ENCODE assay signal across 9 mouse cellular contexts in genomic region chr10:88514495-88514894, GRCm38 (mm10). TPM values are rescaled to one million over a fixed set of nuclear protein-coding genes. Genes with fewer than 3 reads are reported as not detected.
A peak's percentile ranks its signal among the peaks of the same experiment; 100 is the strongest.
DNase-seq lines count a peak whose midpoint lies in the region; ATAC-seq and TF ChIP-seq lines count a peak whose summit lies in the region.
"Had no signal": no experiment of that assay in that cellular context is flagged by ENCODE, and none has a peak within 500 bp of the region (broad histone marks: within the 10 kb centered on the region; RNA-seq: fewer than 3 reads in every experiment).

No protein-coding gene starts in this region.

- H3K9me3 ChIP-seq in heart, embryonic 10.5 days, result no peaks in the 10 kb centered on the region
- H3K9me3 ChIP-seq in ES-E14 (ENCODE audit: control insufficient read depth, insufficient read depth, low read depth, low read length), result no peaks in the 10 kb centered on the region
- no peaks in the 10 kb centered on the region for H3K9me3 ChIP-seq in embryonic facial prominence, embryonic 14.5 days (ENCODE audit: control insufficient read depth, low read length)
- H3K9me3 ChIP-seq: liver, embryonic 15.5 days had no signal

- H3K79me2 ChIP-seq in heart, adult 2 months (replicated peaks; ENCODE audit: control insufficient read depth, insufficient read depth, low read length), result no peaks in the 10 kb centered on the region
- no peaks in the 10 kb centered on the region for H3K79me2 ChIP-seq in liver, adult 2 months (ENCODE audit: control insufficient read depth, insufficient read depth, low read length)

- DNase-seq in heart, adult 2 months, result peak; percentile 65 to 71
- no peak for DNase-seq in heart, embryonic 10.5 days (ENCODE audit: low spot score)
- DNase-seq in ES-E14 (ENCODE audit: low read depth, low spot score), result peak; percentile 58
- peak; percentile 47 for DNase-seq in embryonic facial prominence, embryonic 14.5 days (ENCODE audit: low spot score)
- peak; percentile 78 for DNase-seq in liver, adult 2 months (ENCODE audit: extremely low read depth, low read depth, low spot score)
- DNase-seq in right cerebral cortex, postnatal 25 days, result peak; percentile 47
- no peak for DNase-seq in T-cell, adult 2 months (ENCODE audit: low spot score)

- H3K36me3 ChIP-seq in heart, adult 2 months (ENCODE audit: control insufficient read depth, insufficient read depth, low read length), result no peaks in the 10 kb centered on the region
- H3K36me3 ChIP-seq in heart, embryonic 10.5 days, result no peaks in the 10 kb centered on the region
- H3K36me3 ChIP-seq in ES-E14 (ENCODE audit: control insufficient read depth, insufficient read depth, low read length, poor library complexity, severe bottlenecking), result no peaks in the 10 kb centered on the region
- H3K36me3 ChIP-seq in embryonic facial prominence, embryonic 14.5 days (ENCODE audit: control insufficient read depth, insufficient read depth, low read length), result no peaks in the 10 kb centered on the region
- no peaks in the 10 kb centered on the region for H3K36me3 ChIP-seq in liver, adult 2 months (ENCODE audit: control insufficient read depth, insufficient read depth, low read length)
- H3K36me3 ChIP-seq: liver, embryonic 15.5 days had no signal

- no peak overlapping the region for H3K4me2 ChIP-seq in embryonic facial prominence, embryonic 14.5 days (ENCODE audit: low read depth, low read length)
- H3K4me2 ChIP-seq: liver, embryonic 15.5 days had no signal

- no peak overlapping the region for H3K9ac ChIP-seq in heart, adult 2 months (ENCODE audit: low read depth, low read length)
- H3K9ac ChIP-seq in ES-E14 (ENCODE audit: insufficient read depth, low read depth, low read length, poor library complexity, severe bottlenecking), result no peak overlapping the region
- H3K9ac ChIP-seq in embryonic facial prominence, embryonic 14.5 days (ENCODE audit: low read depth, low read length), result no peak overlapping the region
- H3K9ac ChIP-seq in liver, adult 2 months (ENCODE audit: low read depth, low read length), result no peak overlapping the region
- H3K9ac ChIP-seq: liver, embryonic 15.5 days had no signal

- H3K4me3 ChIP-seq in heart, adult 2 months, result no peak overlapping the region
- H3K4me3 ChIP-seq in heart, embryonic 10.5 days, result no peak overlapping the region
- no peak overlapping the region for H3K4me3 ChIP-seq in ES-E14 (ENCODE audit: insufficient read depth in 1 of 2, low read depth in 1 of 2, low read length in 2 of 2, poor library complexity in 1 of 2, severe bottlenecking in 1 of 2)
- H3K4me3 ChIP-seq in embryonic facial prominence, embryonic 14.5 days (ENCODE audit: low read depth, low read length), result no peak overlapping the region
- H3K4me3 ChIP-seq in liver, adult 2 months (ENCODE audit: insufficient read depth, low read depth, low read length), result no peak overlapping the region
- H3K4me3 ChIP-seq: liver, embryonic 15.5 days had no signal

- no peak for ATAC-seq in embryonic facial prominence, embryonic 14.5 days (ENCODE audit: low read depth)
- peak; percentile 97 for ATAC-seq in hematopoietic stem cell, adult 5-6 weeks (replicated peaks in 1 of 2; ENCODE audit: insufficient read depth in 1 of 2, low FRiP score in 2 of 2, low TSS enrichment in 1 of 2, low read depth in 1 of 2, poor library complexity in 2 of 2, severe bottlenecking in 2 of 2)

- 33% methylated on average over 2 of the region's 2 CpGs for WGBS in heart, adult 2 months
- 57% methylated on average over 2 of the region's 2 CpGs for WGBS in heart, embryonic 10.5 days
- 44% methylated on average over 2 of the region's 2 CpGs for WGBS in embryonic facial prominence, embryonic 14.5 days
- WGBS in liver, adult 2 months, result 26% methylated on average over 2 of the region's 2 CpGs

- TF ChIP-seq POLR2A in heart, adult 2 months (IDR thresholded peaks at IDR 0.05; ENCODE audit: insufficient read depth, low read depth, low read length), result no peak
- TF ChIP-seq POLR2A in liver, adult 2 months (IDR thresholded peaks at IDR 0.05; ENCODE audit: extremely low read depth, insufficient read depth, low read length), result no peak

- no peaks in the 10 kb centered on the region for H3K27me3 ChIP-seq in heart, adult 2 months (ENCODE audit: control insufficient read depth, insufficient read depth, low read length)
- no peaks in the 10 kb centered on the region for H3K27me3 ChIP-seq in heart, embryonic 10.5 days (ENCODE audit: insufficient read depth, poor library complexity, severe bottlenecking)
- no peaks in the 10 kb centered on the region for H3K27me3 ChIP-seq in embryonic facial prominence, embryonic 14.5 days (replicated peaks; ENCODE audit: control insufficient read depth, insufficient read depth, low read length)
- H3K27me3 ChIP-seq in liver, adult 2 months (ENCODE audit: control insufficient read depth, insufficient read depth, low read length), result no peaks in the 10 kb centered on the region
- H3K27me3 ChIP-seq: liver, embryonic 15.5 days had no signal

- TF ChIP-seq EP300 in heart, adult 2 months (IDR thresholded peaks at IDR 0.05; ENCODE audit: insufficient read depth, low read depth, low read length), result no peak

- peaks cover 1% of the 10 kb centered on the region; the same call in 1 of the 2 replicates for H3K4me1 ChIP-seq in heart, adult 2 months (ENCODE audit: control insufficient read depth, insufficient read depth, low read length)
- peaks cover 8% of the 10 kb centered on the region; the same call in 1 of the 2 replicates for H3K4me1 ChIP-seq in heart, embryonic 10.5 days
- H3K4me1 ChIP-seq in ES-E14 (ENCODE audit: control insufficient read depth in 2 of 2, insufficient read depth in 2 of 2, low read length in 2 of 2, poor library complexity in 1 of 2), result peaks cover 2 to 3% of the 10 kb centered on the region in 2 experiments; a peak in 3 of 4 replicates
- no peaks in the 10 kb centered on the region for H3K4me1 ChIP-seq in embryonic facial prominence, embryonic 14.5 days (ENCODE audit: control insufficient read depth, insufficient read depth, low read length)
- H3K4me1 ChIP-seq in liver, adult 2 months (ENCODE audit: control insufficient read depth, insufficient read depth, low read length), result peaks cover 9% of the 10 kb centered on the region

- in situ Hi-C loops in ES-E14 (cut with MboI; ENCODE audit: low sequenced_read_pairs in 2 of 2, unreplicated experiment in 2 of 2), result no loop called here

- intact Hi-C loops in heart, adult 2 months (cut with DNase I), result loop anchor here (5.0 kb wide), 1 partner anchor 108 kb away; no protein-coding TSS in a partner anchor

- H3K27ac ChIP-seq in heart, adult 2 months, result peak overlapping the region; percentile 59
- no peak overlapping the region for H3K27ac ChIP-seq in heart, embryonic 10.5 days
- H3K27ac ChIP-seq in ES-E14 (ENCODE audit: insufficient read depth, low read depth, low read length, poor library complexity, severe bottlenecking), result peak overlapping the region; percentile 0; the same call in 1 of the 2 replicates
- H3K27ac ChIP-seq in embryonic facial prominence, embryonic 14.5 days (replicated peaks; ENCODE audit: low read depth, low read length), result no peak overlapping the region
- H3K27ac ChIP-seq in liver, adult 2 months (replicated peaks; ENCODE audit: insufficient read depth, low read depth, low read length), result peak overlapping the region; percentile 87
- H3K27ac ChIP-seq: liver, embryonic 15.5 days had no signal

- peak; percentile 74 for TF ChIP-seq CTCF in heart, adult 2 months (IDR thresholded peaks at IDR 0.05)
- peak; percentile 71 for TF ChIP-seq CTCF in liver, adult 2 months (IDR thresholded peaks at IDR 0.05; ENCODE audit: low read depth, low read length)

TF ChIP-seq in ES-E14, 5 proteins besides CTCF, POLR2A, EP300 and RAD21:
- TF ChIP-seq ZC3H11A (IDR thresholded peaks at IDR 0.05; ENCODE audit: borderline replicate concordance, low read depth, low read length) (no peak), MAFK (IDR thresholded peaks at IDR 0.05; ENCODE audit: insufficient read depth, low read depth, low read length) (peak; percentile 96)
TF ChIP-seq in ES-E14: peak in this region for 1.

RNA-seq across cellular contexts. Expression of gene Chpt1, which starts 10.6 kb away (rescaled TPM):
- 100 to 1,000 TPM; 278 to 334 TPM for total RNA-seq in heart, adult 2 months (2021)
- 228 and 230 TPM in 2 replicates for polyA plus RNA-seq in heart, adult 2 months (2012; rRNA removed)
- polyA plus RNA-seq in heart, embryonic 10.5 days (2016; fragmentation: Nextera tagmentation; extraction: Ambion mirVana), result 15.8 and 27.4 TPM in 2 replicates
- 17.3 and 17.7 TPM in 2 replicates for total RNA-seq in ES-E14 (2012; rRNA removed)
- polyA plus RNA-seq in embryonic facial prominence, embryonic 14.5 days (2014; fragmentation: Nextera tagmentation; extraction: Ambion mirVana), result 29.6 and 35.2 TPM in 2 replicates
- total RNA-seq in hematopoietic stem cell, adult 5-6 weeks (2017), result 13.3 and 13.8 TPM in 2 replicates
- total RNA-seq in liver, adult 2 months (2014; rRNA removed), result 118 and 137 TPM in 2 replicates
- polyA plus RNA-seq in liver, adult 2 months (2012; rRNA removed), result 59.0 and 120 TPM in 2 replicates

RNA-seq across cellular contexts. Expression of gene Sycp3, which starts 55.1 kb away (rescaled TPM):
- total RNA-seq in heart, adult 2 months (2021), result not detected
- not detected in 2 replicates for polyA plus RNA-seq in heart, adult 2 months (2012; rRNA removed)
- polyA plus RNA-seq in heart, embryonic 10.5 days (2016; fragmentation: Nextera tagmentation; extraction: Ambion mirVana), result 0.23 and 0.30 TPM in 2 replicates
- total RNA-seq in ES-E14 (2012; rRNA removed), result 7.3 and 7.5 TPM in 2 replicates
- polyA plus RNA-seq in embryonic facial prominence, embryonic 14.5 days (2014; fragmentation: Nextera tagmentation; extraction: Ambion mirVana), result 0.43 TPM in 1 of 2 replicates, not detected in the other
- 1.6 TPM in 1 of 2 replicates, not detected in the other for total RNA-seq in hematopoietic stem cell, adult 5-6 weeks (2017)
- total RNA-seq in liver, adult 2 months (2014; rRNA removed), result not detected in 2 replicates
- polyA plus RNA-seq in liver, adult 2 months (2012; rRNA removed), result not detected in 2 replicates

Comparison
In these comparisons a context has a peak if more than half of its experiments do, and no peak if none do; other contexts are left out.
1. DNase-seq: peak in heart, adult 2 months (2 of 2), ES-E14 (single experiment), embryonic facial prominence, embryonic 14.5 days (single experiment), liver, adult 2 months (single experiment) and right cerebral cortex, postnatal 25 days (single experiment); none in heart, embryonic 10.5 days (single experiment) and T-cell, adult 2 months (single experiment).
2. H3K27ac ChIP-seq: peak in heart, adult 2 months (single experiment), ES-E14 (single experiment) and liver, adult 2 months (single experiment); none in heart, embryonic 10.5 days (single experiment) and embryonic facial prominence, embryonic 14.5 days (single experiment).